Mouse (Mus musculus) adrenal gland, adult 18-20 months (tissue): ENCODE measurements around the gene Limk2. TPM values are rescaled to one million over a fixed set of nuclear protein-coding genes. Genes with fewer than 3 reads are reported as not detected.
A peak's percentile ranks its signal among the peaks of the same experiment; 100 is the strongest.

Experiments used
- DNase-seq, 2 experiments: peaks; one replicate each; pipeline ENCODE4 v3.0.0; 2021 to 2022; ENCODE audit warnings: low spot score in 2 of 2
- total RNA-seq, 2 experiments: library from RNA; stranded (reverse); gene quantifications; 1 replicate in 1 of 2; 2 replicates in 1 of 2; pipeline ENCODE4 v1.2.3; 2021

Gene Limk2
- total RNA-seq, 2 experiments from 2014 or later: 15.0 to 18.9 TPM

DNA sequence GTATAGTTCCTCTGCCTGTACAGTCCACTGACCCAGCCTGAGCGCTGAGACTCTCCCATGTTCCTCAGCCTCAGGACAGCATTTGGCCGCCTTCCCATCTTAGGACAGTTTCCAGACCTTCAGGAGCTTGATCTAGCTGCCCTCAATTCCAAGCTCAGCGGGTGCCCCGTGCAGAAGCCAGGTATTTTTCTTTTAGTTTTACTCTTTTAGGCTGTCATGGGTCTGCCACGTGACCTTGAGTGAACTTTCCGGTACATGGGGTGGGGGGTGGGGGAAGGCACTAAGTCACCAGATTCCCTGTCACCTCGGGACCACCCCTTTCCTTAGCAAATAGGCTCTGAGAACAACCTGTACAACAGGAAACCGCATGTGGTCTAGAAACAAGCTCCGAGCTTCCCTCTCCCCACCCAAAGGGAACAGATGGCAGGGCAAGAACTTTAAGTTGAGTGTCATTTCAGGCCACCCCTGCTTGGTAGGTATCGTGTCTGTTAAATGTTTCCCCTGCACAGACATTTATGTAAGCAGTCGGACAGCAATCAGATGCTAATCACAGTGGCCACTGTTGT is 73.3 kb downstream of the Limk2 start:
- DNase-seq: no peak

DNA sequence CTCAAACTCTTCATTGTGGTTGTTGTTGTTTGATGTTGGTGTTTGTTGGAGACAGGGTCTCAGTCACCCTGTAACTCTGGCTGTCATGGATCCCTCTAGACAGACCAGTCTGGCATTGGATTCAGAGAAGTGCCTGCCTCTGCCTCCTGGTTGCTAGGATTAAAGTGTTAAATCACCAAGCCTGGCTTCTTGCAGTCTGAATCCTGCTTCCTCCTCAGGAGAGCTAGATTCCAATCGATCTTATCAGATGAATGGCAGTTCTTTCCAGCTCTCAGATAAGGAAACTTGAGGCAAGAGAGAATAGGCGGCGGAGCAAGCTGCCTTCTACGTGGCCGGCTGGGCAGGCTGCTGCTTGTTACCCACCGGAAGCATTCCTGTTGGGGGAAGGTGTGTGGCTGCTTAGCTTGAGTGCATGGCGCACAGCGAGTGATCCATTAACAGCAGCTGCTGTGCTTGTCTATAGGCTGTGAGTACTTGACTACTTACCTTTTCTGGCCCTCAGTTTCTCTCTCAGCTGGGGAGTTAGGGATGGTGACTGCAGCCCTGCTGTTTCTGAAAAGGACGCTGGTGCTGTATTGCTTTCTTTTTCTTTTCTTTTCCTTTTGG is 74.2 kb downstream of the Limk2 start:
- DNase-seq: no peak

DNA sequence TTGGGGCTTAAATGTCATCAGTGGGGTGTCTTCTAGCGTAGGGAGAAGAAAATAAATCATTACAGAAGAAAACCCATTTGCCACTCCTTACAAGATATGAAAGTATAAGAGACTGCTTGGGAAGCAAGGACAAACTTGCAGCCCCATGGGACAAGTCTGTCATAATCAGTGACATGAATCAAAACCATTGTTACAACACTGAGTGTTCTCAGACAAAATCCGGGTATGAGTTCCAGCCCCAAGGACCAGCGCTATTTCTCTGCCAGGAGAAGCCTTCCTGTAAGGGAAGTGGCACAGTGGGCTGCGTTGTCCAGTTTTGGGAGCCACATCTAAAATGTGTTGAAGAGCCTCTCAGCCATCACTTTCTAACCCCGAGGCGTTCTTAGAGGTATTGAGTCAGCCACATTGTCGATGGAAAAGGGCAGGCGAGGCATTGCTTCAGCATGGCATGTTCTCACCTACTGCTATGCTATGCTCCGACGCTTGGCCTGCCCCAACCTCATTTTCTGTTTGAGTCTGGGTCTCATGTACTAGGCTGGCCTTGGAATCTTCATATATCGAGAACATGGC is 74.8 kb downstream of the Limk2 start:
- DNase-seq: no peak

GRCm38 (mm10) chr11:3333111-3333695 is 75.8 kb downstream of the Limk2 start:
- DNase-seq: no peak

DNA sequence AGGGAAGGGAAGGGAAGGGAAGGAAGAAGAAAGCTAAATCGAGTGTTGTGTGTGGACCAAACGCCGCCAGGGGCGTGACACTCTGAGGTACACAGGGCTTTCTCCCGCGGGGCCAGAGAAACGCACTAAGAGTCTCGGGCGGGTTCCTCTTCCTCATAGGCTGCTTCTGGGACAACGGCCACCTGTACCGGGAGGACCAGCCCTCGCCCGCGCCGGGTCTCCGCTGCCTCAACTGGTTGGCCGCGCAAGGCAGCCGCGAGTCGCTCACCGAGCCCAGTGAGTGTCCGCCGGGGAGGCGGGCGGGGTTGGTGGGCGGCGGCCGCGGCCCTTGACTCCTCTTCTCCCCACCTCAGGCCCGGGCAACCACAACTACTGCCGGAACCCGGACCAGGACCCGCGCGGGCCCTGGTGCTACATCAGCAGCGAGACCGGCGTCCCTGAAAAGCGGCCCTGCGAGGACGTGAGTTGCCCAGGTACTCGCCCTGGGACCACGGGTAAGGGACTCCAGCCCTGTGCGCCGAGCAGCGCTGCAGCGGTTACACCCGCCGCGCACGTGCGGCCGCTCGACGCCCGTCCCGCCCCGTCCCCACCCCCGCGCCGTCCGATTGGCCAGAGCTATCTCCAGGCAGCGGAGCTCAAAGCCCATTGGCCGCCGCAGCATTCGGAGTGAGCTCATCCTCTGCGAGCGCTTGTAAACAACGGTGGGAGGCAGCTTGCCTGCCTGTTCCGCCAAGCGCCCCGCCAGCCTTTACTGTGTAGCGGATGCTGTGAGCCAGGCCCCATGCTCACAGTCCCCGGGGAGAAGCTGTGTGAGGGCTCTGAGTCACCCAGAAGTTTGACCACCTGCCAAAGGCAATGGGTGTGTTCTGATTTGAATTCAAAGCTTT is 77.0 kb downstream of the Limk2 start:
- peak; percentile 83 to 86 for DNase-seq

- no peak for DNase-seq
These were observed 77.8 kb downstream of the Limk2 start for GRCm38 (mm10) chr11:3330991-3331750.

DNA sequence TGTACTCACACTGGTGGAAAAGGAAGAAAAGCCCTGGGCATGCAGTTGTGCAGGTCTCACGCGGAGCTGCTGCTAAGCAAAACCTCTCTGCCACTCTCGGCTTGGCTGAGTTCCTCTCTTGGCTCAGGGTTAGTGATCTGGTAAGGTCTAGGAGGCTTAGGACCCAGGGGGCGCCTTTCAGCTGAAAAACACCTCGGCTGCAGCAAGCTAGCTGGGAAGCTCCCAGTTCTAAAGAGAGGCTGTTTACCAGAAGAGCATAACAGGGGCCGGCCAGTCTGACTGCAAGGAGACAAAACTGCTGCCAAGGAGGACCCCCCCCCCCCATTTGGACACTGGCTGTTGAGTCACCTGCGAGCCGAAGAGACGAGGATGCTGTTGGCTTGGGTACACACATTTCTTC is 78.4 kb downstream of the Limk2 start:
- DNase-seq: peak; percentile 67 to 74

DNA sequence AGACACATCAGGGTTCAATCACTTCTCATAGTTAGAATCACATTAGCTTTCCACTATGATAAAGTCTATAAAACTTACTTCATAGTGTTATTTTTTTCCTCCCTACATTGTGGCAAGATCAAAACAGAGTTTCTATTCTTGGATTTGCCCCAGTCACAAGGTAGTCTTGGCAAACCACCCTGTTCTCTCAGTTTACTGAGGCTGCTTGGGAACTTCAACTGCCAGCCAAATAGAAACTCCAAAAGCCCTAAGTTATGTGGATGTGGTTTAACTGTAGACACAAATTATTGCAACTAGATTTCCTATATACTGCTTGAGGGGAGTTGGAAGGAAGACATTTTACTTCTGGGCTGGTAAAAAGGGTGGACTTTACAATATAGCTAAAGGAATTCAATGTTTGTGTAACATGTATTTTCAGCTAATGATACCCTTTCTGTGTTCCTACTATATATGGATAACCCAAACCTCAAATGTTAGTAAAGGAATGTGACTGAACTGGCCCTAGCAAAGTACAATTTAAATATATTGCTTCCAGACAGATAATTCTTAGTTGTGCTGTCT is 79.0 kb downstream of the Limk2 start, which contains the start of gene Pik3ip1:
Gene Pik3ip1, plus strand, starts transcription at position 511 of the 561 bp plus-strand sequence.
- DNase-seq: no peak

DNA sequence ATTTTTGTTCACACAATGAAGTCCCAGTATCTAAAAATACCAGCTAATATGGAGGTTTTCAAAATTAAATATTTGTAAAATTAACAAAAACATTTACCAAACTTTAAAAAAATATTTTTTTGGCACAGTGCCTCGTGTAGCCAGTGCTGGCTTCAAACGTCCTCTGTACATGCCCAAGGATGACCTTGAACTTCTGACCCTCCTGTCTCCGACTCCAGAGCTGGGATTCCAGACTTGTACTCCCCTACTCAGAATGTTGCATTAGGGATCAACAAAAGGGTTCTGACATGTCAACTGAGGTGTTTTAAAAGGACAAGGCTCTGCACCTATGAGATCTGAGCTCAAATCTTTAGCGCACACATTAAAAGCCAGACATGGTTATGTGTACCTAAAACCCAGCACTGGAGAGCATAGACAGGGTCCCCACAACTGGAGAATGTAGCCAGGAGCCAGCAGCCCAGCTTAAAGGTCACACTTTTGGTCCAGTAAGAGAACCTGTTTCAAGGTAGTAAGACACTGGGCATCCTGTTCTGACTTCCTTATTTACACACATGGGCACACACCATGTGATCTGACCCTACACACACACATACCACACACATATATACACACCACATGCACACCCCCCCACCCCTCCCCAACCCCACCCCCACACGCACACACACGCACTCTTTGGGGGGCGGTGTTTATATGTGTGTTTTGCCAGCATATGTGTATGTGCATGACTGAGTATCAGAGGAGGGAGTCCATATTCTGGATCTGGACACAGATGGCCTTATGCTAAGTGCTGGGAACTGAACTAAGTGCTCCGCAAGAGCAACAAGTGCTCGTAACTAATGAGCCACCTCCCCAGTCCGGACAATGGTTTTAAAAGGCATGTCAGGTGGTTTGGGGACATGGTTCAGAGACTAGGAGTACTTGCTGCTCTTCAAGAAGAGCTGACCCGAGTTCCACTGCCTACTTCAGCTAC is 79.9 kb downstream of the Limk2 start:
- DNase-seq: no peak

DNA sequence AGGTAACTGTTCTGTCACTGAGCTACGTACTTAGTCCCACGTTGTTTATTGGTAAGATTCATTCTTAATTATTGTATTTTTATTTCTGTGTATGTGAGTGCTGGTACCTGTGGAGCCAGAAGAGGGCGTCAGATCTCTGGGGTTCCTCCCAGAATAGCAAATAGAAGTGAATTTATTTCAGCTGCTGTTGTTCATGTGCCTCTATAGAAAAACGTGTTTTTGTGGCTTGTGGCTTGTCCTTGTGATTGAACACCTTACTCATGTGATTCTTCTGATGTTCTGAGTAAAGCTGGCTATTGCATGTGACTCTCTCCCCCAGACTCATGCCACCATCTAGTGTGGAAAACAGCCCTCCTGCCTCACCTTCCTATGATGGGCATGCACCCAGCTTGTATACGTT is 80.7 kb downstream of the Limk2 start:
- DNase-seq: no peak

DNA sequence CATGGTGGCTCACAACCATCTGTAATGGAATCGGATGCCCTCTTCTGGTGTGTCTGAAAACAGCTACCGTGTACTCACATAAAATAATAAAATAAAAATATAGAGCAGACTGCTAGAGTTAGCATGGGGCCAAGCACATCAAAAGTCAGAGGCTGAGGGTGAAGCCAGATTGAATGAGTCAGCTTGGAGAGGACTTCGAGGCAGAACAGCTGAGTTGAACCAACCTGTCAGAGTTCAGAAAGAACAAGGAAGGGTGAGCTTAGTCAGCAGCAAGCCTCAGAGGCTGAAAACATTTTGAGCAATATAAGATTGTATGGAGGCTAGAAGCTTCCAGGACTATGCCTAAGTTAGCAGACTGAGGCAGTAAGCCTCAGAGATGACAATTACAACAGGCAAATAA is 90.7 kb downstream of the Limk2 start:
- DNase-seq: no peak

GRCm38 (mm10) chr11:3314148-3314547 is 94.8 kb downstream of the Limk2 start:
- DNase-seq: peak; percentile 57 to 65

DNA sequence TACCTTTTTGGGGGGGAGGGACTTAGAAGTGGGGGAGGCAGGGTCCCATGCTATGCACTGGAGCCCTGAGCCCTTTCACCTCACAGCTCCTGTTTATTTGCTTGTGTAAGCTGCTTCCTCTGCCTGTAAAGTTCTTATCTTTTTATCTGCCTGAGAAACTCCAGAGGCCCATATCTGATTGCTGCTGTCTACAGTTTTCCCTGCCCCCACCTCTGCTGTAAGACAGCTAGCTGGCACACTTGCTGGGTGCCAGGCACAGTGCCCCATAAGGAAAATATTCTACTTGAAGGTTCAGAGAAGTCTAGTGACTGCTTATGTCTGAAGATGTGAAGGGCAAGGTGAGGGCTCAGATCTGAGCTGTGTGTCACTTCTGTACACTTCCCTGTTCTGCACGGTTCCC is 95.7 kb downstream of the Limk2 start:
- no peak for DNase-seq

- no peak for DNase-seq
These were observed 97.2 kb downstream of the Limk2 start for GRCm38 (mm10) chr11:3311586-3312347.

DNA sequence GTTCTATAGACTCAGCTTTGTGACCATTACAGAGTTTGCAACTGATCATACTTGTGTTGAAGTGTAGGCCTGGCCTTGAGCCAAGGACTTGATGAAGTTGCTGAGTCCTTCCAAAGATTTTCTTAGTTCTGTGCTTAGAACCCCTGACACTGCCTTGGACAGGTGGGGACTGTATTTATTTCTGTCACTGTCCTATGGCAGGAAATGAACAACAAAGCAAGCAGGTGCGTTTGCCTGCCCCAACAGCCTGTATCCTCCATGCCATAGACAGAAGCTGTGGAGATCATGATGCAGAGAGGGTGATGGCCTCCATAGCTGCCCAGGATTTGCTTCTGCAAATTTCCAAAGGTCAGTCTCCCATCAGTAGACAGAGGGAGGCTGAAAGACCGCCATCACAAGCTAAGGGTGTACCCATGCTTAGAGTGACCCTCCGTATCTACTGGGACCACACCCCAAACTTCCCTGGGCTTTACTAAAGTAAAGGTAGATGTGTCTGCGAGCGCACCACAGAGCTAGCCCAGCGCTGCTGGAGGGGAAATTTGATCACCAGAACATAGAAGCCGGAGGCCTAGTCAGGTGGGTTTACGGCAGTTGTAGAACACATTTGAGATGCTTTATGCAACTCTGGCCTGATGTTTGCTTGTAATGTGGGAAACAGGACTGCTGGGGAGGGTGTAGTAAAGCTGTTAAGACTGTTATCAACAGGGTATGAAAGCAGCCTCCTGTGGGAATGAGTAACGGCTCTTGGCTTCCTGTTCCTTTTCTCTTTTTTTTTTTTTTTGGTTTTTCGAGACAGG is 98.0 kb downstream of the Limk2 start:
- DNase-seq: no peak

- DNase-seq: no peak
These were observed 99.1 kb downstream of the Limk2 start for GRCm38 (mm10) chr11:3309884-3310283.

DNA sequence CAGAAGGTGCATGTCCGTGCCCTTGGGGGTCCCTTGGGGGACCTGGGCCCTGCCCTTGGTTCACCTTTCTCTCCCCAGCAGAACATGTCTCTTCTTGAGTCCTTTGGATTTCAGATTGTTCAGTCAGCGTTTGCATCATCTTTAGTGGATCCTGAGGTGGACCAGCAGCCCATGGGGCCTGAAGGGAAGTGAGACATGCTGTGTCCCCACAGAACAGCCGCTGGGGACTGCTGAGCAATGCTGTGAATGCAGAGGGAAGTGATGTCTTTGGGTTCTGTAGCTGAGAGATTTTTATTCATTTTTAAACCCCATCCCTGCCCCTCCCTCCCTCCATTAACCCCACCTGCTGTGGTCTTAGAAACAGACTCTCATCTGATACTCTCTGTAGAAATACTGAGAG is 101.1 kb downstream of the Limk2 start:
- DNase-seq: no peak

- DNase-seq: no peak
These were observed 103.2 kb downstream of the Limk2 start for GRCm38 (mm10) chr11:3305821-3306220.
